In the genomic region with DNA sequence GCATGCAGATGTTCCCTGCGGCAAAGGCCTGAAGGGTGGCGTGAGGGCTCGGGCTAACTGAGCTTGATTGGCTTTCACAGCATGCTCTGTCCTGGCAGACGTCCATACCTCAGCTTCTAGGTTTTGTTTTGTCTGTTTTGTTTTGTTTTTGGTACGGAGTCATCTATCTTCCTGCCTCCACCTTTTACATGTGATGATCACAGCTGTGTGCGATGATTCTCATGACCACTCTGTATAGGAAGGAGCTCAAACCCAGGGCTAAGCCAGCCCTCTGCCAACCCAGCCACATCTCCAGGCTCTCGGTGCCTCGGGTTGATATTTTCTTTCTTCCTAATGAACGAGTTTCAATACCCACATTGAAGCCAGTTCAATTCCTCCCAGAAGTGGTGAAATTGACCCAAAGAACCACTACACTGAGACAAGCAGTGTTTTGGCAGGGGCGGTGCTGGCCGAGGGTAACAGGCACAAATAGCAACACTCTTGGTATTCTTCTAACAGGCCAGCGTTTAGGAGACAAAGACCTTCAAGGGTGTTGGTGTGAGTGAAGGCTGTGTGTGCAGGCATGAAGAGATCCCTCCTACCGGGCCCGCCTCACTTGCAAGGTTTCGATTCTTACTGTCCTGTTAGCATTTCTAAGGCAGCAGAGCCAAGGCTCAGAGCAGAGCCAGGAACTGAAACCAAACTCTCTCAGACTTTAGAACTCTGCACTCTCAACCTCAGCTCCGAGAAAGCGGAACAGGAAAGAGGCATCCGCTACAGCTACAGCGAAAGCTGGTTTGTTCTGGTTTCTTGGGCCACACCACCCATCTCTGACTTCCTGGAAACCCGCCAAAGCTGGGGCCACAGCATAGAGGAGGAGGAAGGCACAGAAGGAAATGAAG, we compare ENCODE assay signal across 8 mouse cellular contexts. TPM values are rescaled to one million over a fixed set of nuclear protein-coding genes. Genes with fewer than 3 reads are reported as not detected.
A peak's percentile ranks its signal among the peaks of the same experiment; 100 is the strongest.
DNase-seq lines count a peak whose midpoint lies in the region; TF ChIP-seq lines count a peak whose summit lies in the region.

No protein-coding gene starts in this region.

- intact Hi-C loops in heart, adult 2 months (cut with DNase I) = loop anchor here (2.0 kb wide), 1 partner anchor 15 kb away; no protein-coding TSS in a partner anchor

- peak; percentile 51 for DNase-seq in urinary bladder, postnatal 25 days (ENCODE audit: low spot score)
- no peak for DNase-seq in urinary bladder, postnatal 10 days (ENCODE audit: low spot score)
- peak; percentile 57 for DNase-seq in brain, embryonic 14.5 days (ENCODE audit: low read depth)
- DNase-seq in heart, adult 2 months = peak; percentile 77 to 89
- DNase-seq in kidney, adult 8-10 months = peak; percentile 80 to 86
- peak; percentile 72 for DNase-seq in lung, adult 2 months
- peak; percentile 88 to 96 for DNase-seq in spleen, adult 2 months (ENCODE audit: low read depth in 1 of 2, low spot score in 2 of 2)
- no peak for DNase-seq in cerebellum, adult 2 months

- no peak for TF ChIP-seq POLR2A in brain, embryonic 14.5 days (IDR thresholded peaks at IDR 0.05; ENCODE audit: borderline replicate concordance, extremely low read depth, insufficient read depth, insufficient read length, poor library complexity, severe bottlenecking)
- peak; percentile 76 for TF ChIP-seq POLR2A in heart, adult 2 months (IDR thresholded peaks at IDR 0.05; ENCODE audit: insufficient read depth, low read depth, low read length)
- peak; percentile 60; the same call in 1 of the 2 replicates for TF ChIP-seq POLR2A in lung, adult 2 months (IDR thresholded peaks at IDR 0.05; ENCODE audit: borderline replicate concordance, extremely low read depth, low read depth, low read length)
- peak; percentile 68 for TF ChIP-seq POLR2A in spleen, adult 2 months (IDR thresholded peaks at IDR 0.05; ENCODE audit: low read depth, low read length)
- TF ChIP-seq POLR2A in cerebellum, adult 2 months (IDR thresholded peaks at IDR 0.05; ENCODE audit: borderline replicate concordance, insufficient read depth, low read length) = no peak

- H3K79me2 ChIP-seq in heart, adult 2 months (replicated peaks; ENCODE audit: control insufficient read depth, insufficient read depth, low read length) = no peaks in the 10 kb centered on the region

- H3K4me1 ChIP-seq in heart, adult 2 months (ENCODE audit: control insufficient read depth, insufficient read depth, low read length) = peaks cover 7% of the 10 kb centered on the region
- H3K4me1 ChIP-seq in lung, adult 2 months (ENCODE audit: control insufficient read depth, insufficient read depth, low read length) = peaks cover 12% of the 10 kb centered on the region
- H3K4me1 ChIP-seq in spleen, adult 2 months (ENCODE audit: control insufficient read depth, insufficient read depth, insufficient read length) = peaks cover 32% of the 10 kb centered on the region
- H3K4me1 ChIP-seq in cerebellum, adult 2 months (ENCODE audit: control insufficient read depth, insufficient read depth, low read length) = no peaks in the 10 kb centered on the region; the same call in 1 of the 2 replicates

- TF ChIP-seq CTCF in brain, embryonic 14.5 days (IDR thresholded peaks at IDR 0.05; ENCODE audit: borderline replicate concordance, extremely low read depth, insufficient read depth, insufficient read length) = no peak
- no peak for TF ChIP-seq CTCF in heart, adult 2 months (IDR thresholded peaks at IDR 0.05)
- TF ChIP-seq CTCF in lung, adult 2 months (IDR thresholded peaks at IDR 0.05; ENCODE audit: insufficient read depth, low read length) = no peak
- TF ChIP-seq CTCF in spleen, adult 2 months (IDR thresholded peaks at IDR 0.05; ENCODE audit: extremely low read depth, insufficient read depth, insufficient read length, insufficient replicate concordance) = no peak
- TF ChIP-seq CTCF in cerebellum, adult 2 months (IDR thresholded peaks at IDR 0.05; ENCODE audit: borderline replicate concordance, insufficient read depth, low read depth, low read length) = no peak

- peak overlapping the region; percentile 35 for H3K4me3 ChIP-seq in heart, adult 2 months
- peak overlapping the region; percentile 58 for H3K4me3 ChIP-seq in lung, adult 2 months (replicated peaks; ENCODE audit: extremely low read depth, low read depth, low read length)
- peak overlapping the region; percentile 34; the same call in 1 of the 2 replicates for H3K4me3 ChIP-seq in spleen, adult 2 months (ENCODE audit: extremely low read depth, insufficient read depth, insufficient read length)
- no peak overlapping the region for H3K4me3 ChIP-seq in cerebellum, adult 2 months (replicated peaks; ENCODE audit: insufficient read depth, low read depth, low read length)

- peak overlapping the region; percentile 81 for H3K27ac ChIP-seq in heart, adult 2 months
- H3K27ac ChIP-seq in spleen, adult 2 months (ENCODE audit: insufficient read depth, low read length) = peak overlapping the region; percentile 98
- no peak overlapping the region for H3K27ac ChIP-seq in cerebellum, adult 2 months (ENCODE audit: insufficient read depth, low read length)

- 24% methylated on average over 20 of the region's 20 CpGs for WGBS in heart, adult 2 months
- 14% methylated on average over 20 of the region's 20 CpGs for WGBS in lung, adult 2 months
- 2% methylated on average over 20 of the region's 20 CpGs for WGBS in spleen, adult 2 months
- 49% methylated on average over 20 of the region's 20 CpGs for WGBS in cerebellum, adult 2 months

- no peaks in the 10 kb centered on the region for H3K27me3 ChIP-seq in heart, adult 2 months (ENCODE audit: control insufficient read depth, insufficient read depth, low read length)
- H3K27me3 ChIP-seq in spleen, adult 2 months (ENCODE audit: control insufficient read depth, insufficient read depth, low read length) = no peaks in the 10 kb centered on the region
- no peaks in the 10 kb centered on the region for H3K27me3 ChIP-seq in cerebellum, adult 2 months (ENCODE audit: control insufficient read depth, insufficient read depth, low read length)

- H3K36me3 ChIP-seq in heart, adult 2 months (ENCODE audit: control insufficient read depth, insufficient read depth, low read length) = no peaks in the 10 kb centered on the region
- H3K36me3 ChIP-seq in spleen, adult 2 months (ENCODE audit: control insufficient read depth, insufficient read depth, low read length) = no peaks in the 10 kb centered on the region

- peak; percentile 9; the same call in 1 of the 2 replicates for TF ChIP-seq EP300 in heart, adult 2 months (IDR thresholded peaks at IDR 0.05; ENCODE audit: insufficient read depth, low read depth, low read length)

- peak overlapping the region; percentile 45 for H3K9ac ChIP-seq in heart, adult 2 months (ENCODE audit: low read depth, low read length)

RNA-seq across cellular contexts. Expression of a gene that starts 15.8 kb away (rescaled TPM):
- polyA plus RNA-seq in brain, embryonic 14.5 days (2012; rRNA removed) = 29.7 and 30.8 TPM in 2 replicates
- total RNA-seq in heart, adult 2 months (2021) = 10 to 100 TPM; 15.3 to 17.3 TPM
- polyA plus RNA-seq in heart, adult 2 months (2012; rRNA removed) = 4.8 and 11.7 TPM in 2 replicates
- 6.1 and 10.7 TPM in 2 replicates for polyA plus RNA-seq in lung, adult 2 months (2012; rRNA removed)
- polyA plus RNA-seq in spleen, adult 2 months (2012; rRNA removed) = 9.3 and 10.6 TPM in 2 replicates
- 25.1 and 25.8 TPM in 2 replicates for polyA plus RNA-seq in cerebellum, adult 2 months (2012; rRNA removed)

Comparison
In these comparisons a context has a peak if more than half of its experiments do, and no peak if none do; other contexts are left out.
1. DNase-seq: peak in urinary bladder, postnatal 25 days (single experiment), brain, embryonic 14.5 days (single experiment), heart, adult 2 months (2 of 2), kidney, adult 8-10 months (2 of 2), lung, adult 2 months (single experiment) and spleen, adult 2 months (2 of 2); none in urinary bladder, postnatal 10 days (single experiment) and cerebellum, adult 2 months (0 of 2).
2. POLR2A ChIP-seq: peak in heart, adult 2 months (single experiment), lung, adult 2 months (single experiment) and spleen, adult 2 months (single experiment); none in brain, embryonic 14.5 days (single experiment) and cerebellum, adult 2 months (single experiment).